Mouse (Mus musculus): ENCODE results near the gene Cplx1. TPM values are rescaled to one million over a fixed set of nuclear protein-coding genes. Genes with fewer than 3 reads are reported as not detected.

The Cplx1 gene
- polyA plus RNA-seq (2012; rRNA removed) = 0.57 and 1.0 TPM in 2 replicates

GRCm38 (mm10) chr5:108549489-108550206 lies at the start of gene Cplx1:
Gene Cplx1, minus strand, starts transcription at chr5:108550024.

Other genes starting within 250 kb of the Cplx1 start
- 5.3 and 7.8 TPM in 2 replicates for gene Pigg, start 237.4 kb downstream of the Cplx1 start, polyA plus RNA-seq (2012; rRNA removed)
- 2.1 and 2.5 TPM in 2 replicates for gene Gm42517, start 182.1 kb downstream of the Cplx1 start, polyA plus RNA-seq (2012; rRNA removed)
- not detected in 2 replicates for gene Pde6b, start 161.6 kb downstream of the Cplx1 start, polyA plus RNA-seq (2012; rRNA removed)
- 56.9 and 60.5 TPM in 2 replicates for gene Atp5k, start 115.6 kb downstream of the Cplx1 start, polyA plus RNA-seq (2012; rRNA removed)
- 18.9 and 22.7 TPM in 2 replicates for gene Mfsd7a, start 101.1 kb downstream of the Cplx1 start, polyA plus RNA-seq (2012; rRNA removed)
- gene Pcgf3, start 88.8 kb downstream of the Cplx1 start, polyA plus RNA-seq (2012; rRNA removed) = 8.4 and 8.8 TPM in 2 replicates
- gene Gak, start 79.7 kb upstream of the Cplx1 start, polyA plus RNA-seq (2012; rRNA removed) = 143 and 144 TPM in 2 replicates
- gene Tmem175, start 79.7 kb upstream of the Cplx1 start, polyA plus RNA-seq (2012; rRNA removed) = 25.3 and 35.8 TPM in 2 replicates
- 21.5 and 23.5 TPM in 2 replicates for gene Idua, start 110.3 kb upstream of the Cplx1 start, polyA plus RNA-seq (2012; rRNA removed)
- gene Dgkq, start 119.6 kb upstream of the Cplx1 start, polyA plus RNA-seq (2012; rRNA removed) = 42.2 and 43.3 TPM in 2 replicates
- 0.05 and 0.29 TPM in 2 replicates for gene Slc26a1, start 125.5 kb upstream of the Cplx1 start, polyA plus RNA-seq (2012; rRNA removed)
- gene Fgfrl1, start 142.4 kb upstream of the Cplx1 start, polyA plus RNA-seq (2012; rRNA removed) = 39.2 and 40.7 TPM in 2 replicates
- 4.5 and 5.0 TPM in 2 replicates for gene Rnf212, start 225.0 kb upstream of the Cplx1 start, polyA plus RNA-seq (2012; rRNA removed)
- 0.22 TPM in 1 of 2 replicates, not detected in the other for gene Tmed11, start 245.3 kb upstream of the Cplx1 start, polyA plus RNA-seq (2012; rRNA removed)